Mouse (Mus musculus) limb, embryonic 12.5 days (tissue): Measurements from ENCODE around the gene Atl1. TPM values are rescaled to one million over a fixed set of nuclear protein-coding genes. Genes with fewer than 3 reads are reported as not detected.
A peak's percentile ranks its signal among the peaks of the same experiment; 100 is the strongest.

Experiments used
- ATAC-seq: fragments of 200-750 bp; cut with Nextera tagmentation; 2 replicates; pipeline ENCODE4 v1.8.0; 2017; ENCODE audit warnings: low read depth, moderate TSS enrichment; ENCODE audit not compliant: insufficient number of reproducible peaks, insufficient read depth, low FRiP score, low TSS enrichment
- H3K27ac ChIP-seq: fragments of 300-500 bp; sonication (generic); 2 replicates; pipeline ENCODE4 v1.5.1; 2016; ENCODE audit warnings: mild to moderate bottlenecking, moderate library complexity
- H3K27me3 ChIP-seq: fragments of 300-500 bp; sonication (generic); 2 replicates; pipeline ENCODE4 v1.6.1; 2016; ENCODE audit warnings: mild to moderate bottlenecking, moderate library complexity
- H3K36me3 ChIP-seq: fragments of 300-500 bp; sonication (generic); 2 replicates; pipeline ENCODE4 v1.6.1; 2016; ENCODE audit warnings: mild to moderate bottlenecking, moderate library complexity
- H3K4me1 ChIP-seq: fragments of 300-500 bp; sonication (generic); replicated peaks from 2 replicates; pipeline ENCODE4 v1.6.1; 2016
- H3K4me2 ChIP-seq: fragments of 300-500 bp; sonication (generic); 2 replicates; pipeline ENCODE4 v1.6.1; 2016; ENCODE audit warnings: mild to moderate bottlenecking, moderate library complexity
- H3K4me3 ChIP-seq: fragments of 300-500 bp; sonication (generic); replicated peaks from 2 replicates; pipeline ENCODE4 v1.5.1; 2016; ENCODE audit warnings: mild to moderate bottlenecking
- H3K9ac ChIP-seq: fragments of 300-500 bp; sonication (generic); replicated peaks from 2 replicates; pipeline ENCODE4 v1.6.1; 2016; ENCODE audit warnings: mild to moderate bottlenecking, moderate library complexity
- H3K9me3 ChIP-seq: fragments of 300-500 bp; sonication (generic); 2 replicates; pipeline ENCODE4 v1.6.1; 2016; ENCODE audit warnings: mild to moderate bottlenecking, moderate library complexity
- WGBS: fragments of 180-500 bp; shearing (Covaris S2); methylation state at CpG from one replicate; pipeline ENCODE4 v1.1.7; 2016; 5-methylcytosine and 5-hydroxymethylcytosine counted together
- polyA plus RNA-seq: library from polyadenylated mRNA; unstranded; fragments of >200 nt; fragmentation: Nextera tagmentation; extraction: Ambion mirVana; gene quantifications from 2 replicates; pipeline ENCODE4 v1.2.1, GENCODE M21; 2016

The Atl1 gene
- polyA plus RNA-seq, 1 experiment from 2014 or later, result 5.4 TPM

- Histone ChIP-seq H3K27me3 (no peaks in the 10 kb centered on the region), H3K9ac (no peak overlapping the region), H3K4me2 (no peak overlapping the region), H3K9me3 (no peaks in the 10 kb centered on the region), H3K36me3 (peaks cover 3% of the 10 kb centered on the region; the same call in 1 of the 2 replicates), H3K4me3 (no peak overlapping the region), H3K27ac (no peak overlapping the region), H3K4me1 (peaks cover 34% of the 10 kb centered on the region)
- ATAC-seq, result no peak
- WGBS, result 92% methylated on average over 5 of the region's 5 CpGs
Observed at GRCm38 (mm10) chr12:69885170-69885923, 7.1 kb upstream of the Atl1 start.

DNA sequence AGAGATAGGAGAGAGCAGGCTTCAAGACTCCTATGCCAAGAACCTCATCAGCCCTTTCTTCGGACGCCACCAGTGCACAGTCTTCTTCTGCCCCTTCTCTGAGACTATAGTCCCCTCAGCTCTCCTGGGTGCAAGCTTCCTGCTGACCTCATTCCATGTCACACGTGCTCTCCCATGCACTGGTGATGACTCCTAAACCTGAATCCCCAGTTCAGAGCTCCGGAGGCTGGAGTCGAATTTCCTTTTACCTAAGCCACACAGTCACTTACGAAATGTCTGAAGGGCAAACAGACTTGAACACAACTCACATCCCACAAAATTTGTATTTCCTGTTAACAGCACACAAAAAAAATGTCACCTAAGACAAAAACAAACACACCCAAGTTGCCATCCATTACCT, 4.6 kb upstream of the Atl1 start:
- ATAC-seq, result no peak
- no peak overlapping the region for H3K27ac ChIP-seq
- H3K4me3 ChIP-seq, result no peak overlapping the region
- no peak overlapping the region for H3K9ac ChIP-seq
- peaks cover 5% of the 10 kb centered on the region; the same call in 1 of the 2 replicates for H3K36me3 ChIP-seq
- 69% methylated on average over 6 of the region's 6 CpGs for WGBS
- no peaks in the 10 kb centered on the region for H3K27me3 ChIP-seq
- no peak overlapping the region for H3K4me2 ChIP-seq
- peaks cover 34% of the 10 kb centered on the region for H3K4me1 ChIP-seq
- H3K9me3 ChIP-seq, result no peaks in the 10 kb centered on the region

- 87% methylated on average over 1 of the region's 1 CpGs for WGBS
- no peak overlapping the region for H3K27ac ChIP-seq
- H3K4me3 ChIP-seq, result no peak overlapping the region
- H3K9ac ChIP-seq, result no peak overlapping the region
- no peaks in the 10 kb centered on the region for H3K9me3 ChIP-seq
- H3K36me3 ChIP-seq, result peaks cover 5% of the 10 kb centered on the region; the same call in 1 of the 2 replicates
- no peak overlapping the region for H3K4me2 ChIP-seq
- no peak for ATAC-seq
- H3K27me3 ChIP-seq, result no peaks in the 10 kb centered on the region
- H3K4me1 ChIP-seq, result peaks cover 34% of the 10 kb centered on the region
Observed at GRCm38 (mm10) chr12:69888345-69888744, 4.1 kb upstream of the Atl1 start.

DNA sequence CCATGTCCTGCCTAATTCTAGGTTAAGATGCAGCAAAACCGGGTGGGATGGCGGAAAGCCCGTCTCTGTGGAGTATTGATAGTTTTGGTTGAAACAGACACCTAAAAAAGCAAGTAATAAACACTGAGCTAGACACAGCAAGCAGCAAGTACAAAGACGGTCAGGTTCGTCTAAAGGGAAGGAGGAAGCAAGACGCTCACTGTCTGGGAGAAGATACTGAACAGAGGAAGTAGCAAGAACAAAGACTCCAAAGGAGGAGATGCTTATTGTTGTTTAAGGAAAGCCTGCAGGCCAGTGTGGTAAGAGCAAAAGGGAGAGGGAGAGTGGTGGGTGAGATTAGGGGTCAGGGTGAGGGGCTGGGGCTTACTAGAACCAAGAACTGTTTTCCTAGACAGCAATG, 2.4 kb upstream of the Atl1 start:
- 62% methylated on average over 6 of the region's 6 CpGs for WGBS

GRCm38 (mm10) chr12:69890476-69890875, 1.9 kb upstream of the Atl1 start:
- Histone ChIP-seq H3K4me2 (peak overlapping the region; percentile 71), H3K9ac (peak overlapping the region; percentile 34; the same call in 1 of the 2 replicates), H3K4me3 (peak overlapping the region; percentile 90), H3K27ac (peak overlapping the region; percentile 41; the same call in 1 of the 2 replicates), H3K9me3 (no peaks in the 10 kb centered on the region), H3K36me3 (peaks cover 5% of the 10 kb centered on the region; the same call in 1 of the 2 replicates), H3K4me1 (peaks cover 34% of the 10 kb centered on the region), H3K27me3 (no peaks in the 10 kb centered on the region)
- no peak for ATAC-seq
- WGBS, result 20% methylated on average over 5 of the region's 5 CpGs

More for the DNA sequence above, 2.4 kb upstream of the Atl1 start:
- H3K4me1 ChIP-seq, result peaks cover 34% of the 10 kb centered on the region
- H3K36me3 ChIP-seq, result peaks cover 5% of the 10 kb centered on the region; the same call in 1 of the 2 replicates
- H3K9ac ChIP-seq, result peak overlapping the region; percentile 34; the same call in 1 of the 2 replicates
- no peaks in the 10 kb centered on the region for H3K9me3 ChIP-seq
- H3K4me2 ChIP-seq, result peak overlapping the region; percentile 71
- no peaks in the 10 kb centered on the region for H3K27me3 ChIP-seq
- H3K27ac ChIP-seq, result peak overlapping the region; percentile 41; the same call in 1 of the 2 replicates
- H3K4me3 ChIP-seq, result peak overlapping the region; percentile 90; the same call in 1 of the 2 replicates
- ATAC-seq, result no peak

DNA sequence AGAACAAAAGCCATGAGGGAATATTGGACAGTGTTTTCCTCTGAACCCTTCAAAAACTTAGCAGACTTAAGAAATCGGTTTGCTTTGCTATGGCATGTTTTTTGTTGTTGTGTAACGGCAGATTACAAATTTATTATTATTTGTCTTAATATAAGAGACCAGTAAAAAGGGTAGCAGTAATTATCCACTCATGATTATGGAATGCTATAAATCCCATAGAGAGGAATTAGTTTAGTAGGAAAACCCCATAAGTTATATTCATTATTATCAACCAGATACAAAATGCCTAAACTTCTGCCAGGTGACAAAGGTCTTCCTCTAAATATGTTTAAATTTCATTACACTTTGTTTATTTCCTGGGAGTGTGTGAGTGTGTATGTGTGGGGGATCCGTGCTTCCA, 693 bp upstream of the Atl1 start:
- H3K27me3 ChIP-seq, result no peaks in the 10 kb centered on the region
- peaks cover 5% of the 10 kb centered on the region; the same call in 1 of the 2 replicates for H3K36me3 ChIP-seq
- H3K4me3 ChIP-seq, result peak overlapping the region; percentile 90
- no peak for ATAC-seq
- 40% methylated on average over 3 of the region's 3 CpGs for WGBS
- H3K9ac ChIP-seq, result peak overlapping the region; percentile 94
- peak overlapping the region; percentile 97; the same call in 1 of the 2 replicates for H3K27ac ChIP-seq
- H3K4me1 ChIP-seq, result peaks cover 34% of the 10 kb centered on the region
- peak overlapping the region; percentile 71 for H3K4me2 ChIP-seq
- H3K9me3 ChIP-seq, result no peaks in the 10 kb centered on the region

DNA sequence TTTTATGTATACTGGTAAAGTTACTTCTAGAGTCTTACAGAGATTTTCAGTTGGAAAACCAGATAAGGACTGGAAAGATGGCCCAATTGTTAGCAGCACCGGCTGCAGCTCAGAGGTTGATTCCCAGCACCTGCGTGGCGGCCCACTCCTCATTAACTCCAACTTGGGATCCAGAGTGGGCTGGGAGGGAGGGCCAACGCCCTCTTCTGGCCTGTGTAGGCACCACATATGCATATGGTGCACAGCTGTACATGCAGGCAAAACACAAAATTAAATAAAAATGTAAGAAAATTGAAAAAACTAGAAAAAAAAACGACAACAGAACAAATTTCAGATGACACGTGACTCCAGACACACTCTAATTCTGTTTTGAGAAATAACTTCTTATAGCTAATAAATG, 1.5 kb downstream of the Atl1 start:
- H3K4me3 ChIP-seq, result no peak overlapping the region
- H3K27me3 ChIP-seq, result no peaks in the 10 kb centered on the region
- H3K4me1 ChIP-seq, result peaks cover 24% of the 10 kb centered on the region
- H3K4me2 ChIP-seq, result no peak overlapping the region
- no peak overlapping the region for H3K9ac ChIP-seq
- no peak for ATAC-seq
- WGBS, result 58% methylated on average over 6 of the region's 6 CpGs
- no peaks in the 10 kb centered on the region for H3K9me3 ChIP-seq
- H3K36me3 ChIP-seq, result peaks cover 5% of the 10 kb centered on the region; the same call in 1 of the 2 replicates
- no peak overlapping the region; the same call in 1 of the 2 replicates for H3K27ac ChIP-seq

GRCm38 (mm10) chr12:69895046-69895445, 2.6 kb downstream of the Atl1 start:
- peaks cover 16% of the 10 kb centered on the region for H3K4me1 ChIP-seq
- no peaks in the 10 kb centered on the region for H3K9me3 ChIP-seq
- ATAC-seq, result no peak
- H3K36me3 ChIP-seq, result peaks cover 4% of the 10 kb centered on the region; the same call in 1 of the 2 replicates
- no peak overlapping the region for H3K4me3 ChIP-seq
- WGBS, result 54% methylated on average over 2 of the region's 2 CpGs
- H3K4me2 ChIP-seq, result no peak overlapping the region
- H3K9ac ChIP-seq, result no peak overlapping the region
- H3K27ac ChIP-seq, result peak overlapping the region; percentile 31; the same call in 1 of the 2 replicates
- no peaks in the 10 kb centered on the region for H3K27me3 ChIP-seq

DNA sequence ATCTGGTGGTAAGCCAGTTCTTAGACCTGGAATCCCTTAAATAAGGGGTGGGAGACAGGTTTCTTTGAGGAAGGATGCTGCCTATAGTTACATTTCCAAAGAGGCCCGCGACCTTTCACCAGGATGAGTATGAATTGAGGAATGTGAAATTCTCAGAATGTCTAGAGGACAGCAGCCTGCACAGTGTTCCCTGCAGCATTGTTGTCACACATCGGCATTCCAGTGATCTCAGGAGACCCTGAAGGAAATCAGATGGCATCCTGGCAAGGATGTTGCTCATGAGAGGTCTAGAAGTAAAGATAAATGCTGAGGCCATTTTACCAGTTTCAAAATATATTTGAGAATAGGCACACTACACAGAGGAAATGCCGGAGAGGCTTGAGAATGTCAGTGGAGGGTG, 5.7 kb downstream of the Atl1 start:
- 88% methylated on average over 4 of the region's 4 CpGs for WGBS
- Histone ChIP-seq H3K9me3 (no peaks in the 10 kb centered on the region), H3K27ac (no peak overlapping the region), H3K4me1 (no peaks in the 10 kb centered on the region), H3K36me3 (no peaks in the 10 kb centered on the region), H3K9ac (no peak overlapping the region), H3K4me3 (no peak overlapping the region), H3K27me3 (no peaks in the 10 kb centered on the region), H3K4me2 (no peak overlapping the region)
- no peak for ATAC-seq

- no peak overlapping the region for H3K9ac ChIP-seq
- H3K4me1 ChIP-seq, result peaks cover 12% of the 10 kb centered on the region
- no peaks in the 10 kb centered on the region for H3K9me3 ChIP-seq
- H3K27ac ChIP-seq, result no peak overlapping the region
- 77% methylated on average over 2 of the region's 2 CpGs for WGBS
- no peaks in the 10 kb centered on the region for H3K36me3 ChIP-seq
- H3K27me3 ChIP-seq, result peaks cover 16% of the 10 kb centered on the region
- H3K4me3 ChIP-seq, result no peak overlapping the region
- H3K4me2 ChIP-seq, result no peak overlapping the region
- no peak for ATAC-seq
Observed at GRCm38 (mm10) chr12:69904991-69905390, 12.6 kb downstream of the Atl1 start.

GRCm38 (mm10) chr12:69907667-69908510, 15.5 kb downstream of the Atl1 start:
- peak; percentile 73; the same call in 1 of the 2 replicates for ATAC-seq
- H3K4me1 ChIP-seq, result peaks cover 12% of the 10 kb centered on the region
- H3K36me3 ChIP-seq, result no peaks in the 10 kb centered on the region
- peak overlapping the region; percentile 32 for H3K4me3 ChIP-seq
- WGBS, result 2% methylated on average over 30 of the region's 30 CpGs
- H3K27me3 ChIP-seq, result peaks cover 16% of the 10 kb centered on the region
- peak overlapping the region; percentile 31; the same call in 1 of the 2 replicates for H3K9ac ChIP-seq
- 0 out of 2 replicates have a peak overlapping the region, but pooled peaks have one; percentile 4 for H3K27ac ChIP-seq
- H3K9me3 ChIP-seq, result no peaks in the 10 kb centered on the region
- H3K4me2 ChIP-seq, result peak overlapping the region; percentile 65
